Mouse (Mus musculus) MEL (cell line): Measurements from ENCODE around the gene Qtrt1. TPM values are rescaled to one million over a fixed set of nuclear protein-coding genes. Genes with fewer than 3 reads are reported as not detected.

Experiments
- DNase-seq: peaks from one replicate; pipeline ENCODE4 v3.0.0; 2011; ENCODE audit warnings: low read depth, low spot score
- H3K27ac ChIP-seq: 2 replicates; pipeline ENCODE4 v1.5.1; 2012; ENCODE audit warnings: low read depth, mild to moderate bottlenecking, control low read depth, low read length, moderate library complexity; ENCODE audit not compliant: control insufficient read depth
- H3K27me3 ChIP-seq, 2 experiments: fragments of 150-350 bp in 1 of 2; sonication (generic) in 1 of 2; 2 replicates each; pipeline ENCODE4 v1.6.1; 2012; ENCODE audit warnings: low read length in 2 of 2, mild to moderate bottlenecking in 2 of 2, improper control_type of control experiment in 1 of 2, moderate library complexity in 1 of 2; ENCODE audit not compliant: insufficient read depth in 2 of 2, control insufficient read depth in 1 of 2
- H3K36me3 ChIP-seq, 2 experiments: 2 replicates each; pipeline ENCODE4 v1.6.1; 2012 to 2014; ENCODE audit warnings: low read length in 2 of 2, improper control_type of control experiment in 1 of 2, inconsistent platforms in 1 of 2, mild to moderate bottlenecking in 1 of 2; ENCODE audit not compliant: insufficient read depth in 2 of 2, control insufficient read depth in 1 of 2
- H3K4me1 ChIP-seq, 2 experiments: fragments of 150-350 bp in 1 of 2; sonication (generic) in 1 of 2; 2 replicates each; pipeline ENCODE4 v1.6.1; 2012; ENCODE audit warnings: low read length in 2 of 2, improper control_type of control experiment in 1 of 2, mild to moderate bottlenecking in 1 of 2; ENCODE audit not compliant: insufficient read depth in 2 of 2, control insufficient read depth in 1 of 2
- H3K4me3 ChIP-seq, 2 experiments: fragments of 150-350 bp in 1 of 2; sonication (generic) in 1 of 2; 2 replicates each; pipeline ENCODE4 v1.5.1; 2012; ENCODE audit warnings: low read depth in 2 of 2, low read length in 2 of 2, mild to moderate bottlenecking in 2 of 2, moderate library complexity in 2 of 2, control low read depth in 1 of 2, improper control_type of control experiment in 1 of 2; ENCODE audit not compliant: control insufficient read depth in 1 of 2, insufficient read depth in 1 of 2
- H3K79me2 ChIP-seq: 2 replicates; pipeline ENCODE4 v1.6.1; 2012; ENCODE audit warnings: mild to moderate bottlenecking, low read length, moderate library complexity; ENCODE audit not compliant: control insufficient read depth, poor library complexity, insufficient read depth
- H3K9ac ChIP-seq: 2 replicates; pipeline ENCODE4 v1.6.1; 2012; ENCODE audit warnings: low read depth, mild to moderate bottlenecking, control low read depth, low read length, moderate library complexity; ENCODE audit not compliant: control insufficient read depth, poor library complexity, severe bottlenecking
- H3K9me3 ChIP-seq: fragments of 150-350 bp; sonication (generic); replicated peaks from 2 replicates; pipeline ENCODE4 v1.6.1; 2012; ENCODE audit warnings: mild to moderate bottlenecking, low read length, improper control_type of control experiment, moderate library complexity; ENCODE audit not compliant: insufficient read depth
- CTCF ChIP-seq, 3 experiments: IDR thresholded peaks in 2 of 3; conservative IDR thresholded peaks in 1 of 3; 2 replicates each; pipeline ENCODE4 v1.5.1; 2011 to 2012; ENCODE audit warnings: low read length in 3 of 3, low read depth in 2 of 3, mild to moderate bottlenecking in 2 of 3, improper control_type of control experiment in 1 of 3, inconsistent platforms in 1 of 3, mixed read lengths in 1 of 3, moderate library complexity in 1 of 3; ENCODE audit not compliant: control insufficient read depth in 1 of 3, insufficient read depth in 1 of 3, poor library complexity in 1 of 3, severe bottlenecking in 1 of 3
- MYC ChIP-seq: IDR thresholded peaks from 2 replicates; pipeline ENCODE4 v1.6.1; 2011; ENCODE audit warnings: low read depth, mild to moderate bottlenecking, low read length, improper control_type of control experiment, moderate library complexity
- NELFE ChIP-seq: IDR thresholded peaks from 2 replicates; pipeline ENCODE4 v1.6.1; 2011; ENCODE audit warnings: low read depth, low read length, improper control_type of control experiment
- POLR2A ChIP-seq, 2 experiments: IDR thresholded peaks; 2 replicates each; pipeline ENCODE4 v1.6.1; 2011 to 2012; ENCODE audit warnings: low read length in 2 of 2, mild to moderate bottlenecking in 2 of 2, control low read depth in 1 of 2, improper control_type of control experiment in 1 of 2, low read depth in 1 of 2, moderate library complexity in 1 of 2; ENCODE audit not compliant: control insufficient read depth in 1 of 2, insufficient read depth in 1 of 2, poor library complexity in 1 of 2
- POLR2AphosphoS2 ChIP-seq: IDR thresholded peaks from 2 replicates; pipeline ENCODE4 v1.6.1; 2011; ENCODE audit warnings: low read length, improper control_type of control experiment
- RAD21 ChIP-seq: IDR thresholded peaks from 2 replicates; pipeline ENCODE4 v1.6.1; 2011; ENCODE audit warnings: mild to moderate bottlenecking, low read depth, low read length, improper control_type of control experiment
- SIN3A ChIP-seq: IDR thresholded peaks from 2 replicates; pipeline ENCODE4 v1.6.1; 2012; ENCODE audit warnings: low read length, improper control_type of control experiment, inconsistent platforms
- SMC3 ChIP-seq: IDR thresholded peaks from 2 replicates; pipeline ENCODE4 v1.6.1; 2011; ENCODE audit warnings: low read depth, low read length, improper control_type of control experiment
- ZC3H11A ChIP-seq: IDR thresholded peaks from 2 replicates; pipeline ENCODE4 v1.6.1; 2012; ENCODE audit warnings: low read depth, mild to moderate bottlenecking, inconsistent platforms, low read length, improper control_type of control experiment
- ZMIZ1 ChIP-seq: IDR thresholded peaks from 2 replicates; pipeline ENCODE4 v1.6.1; 2012; ENCODE audit warnings: low read depth, mild to moderate bottlenecking, inconsistent platforms, low read length, improper control_type of control experiment, moderate library complexity
- ZNF384 ChIP-seq: IDR thresholded peaks from 2 replicates; pipeline ENCODE4 v1.6.1; 2012; ENCODE audit warnings: low read depth, mild to moderate bottlenecking, inconsistent platforms, low read length, improper control_type of control experiment
- polyA plus RNA-seq, 2 experiments: library from polyadenylated mRNA; stranded (reverse) in 1 of 2; unstranded in 1 of 2; fragments of >175 nt in 1 of 2; fragments of >200 nt in 1 of 2; gene quantifications; 2 replicates each; pipeline versions ENCODE4 v1.2.1 to v1.2.4; 2012; ENCODE audit warnings: low replicate concordance in 2 of 2, low read depth in 1 of 2; ENCODE audit not compliant: insufficient read length in 2 of 2, insufficient read depth in 1 of 2, missing spikeins in 1 of 2
- total RNA-seq: library from RNA; depleted of rRNA; stranded (reverse); fragments of 300-350 nt; gene quantifications from 2 replicates; pipeline ENCODE4 v1.2.3, GENCODE M21; 2012; rRNA removed

The Qtrt1 gene
- total and polyA plus RNA-seq, 3 experiments, result 199 to 244 TPM; not detected in 1

- Histone ChIP-seq H3K9me3 (no peaks in the 10 kb centered on the region), H3K36me3 (peaks cover 0 to 57% of the 10 kb centered on the region in 2 experiments; a peak in 2 of 4 replicates), H3K4me3 (no peak overlapping the region), H3K27me3 (no peaks in the 10 kb centered on the region), H3K4me1 (no peaks in the 10 kb centered on the region), H3K79me2 (no peaks in the 10 kb centered on the region), H3K27ac (no peak overlapping the region), H3K9ac (no peak overlapping the region)
- DNase-seq, result peak; percentile 84
- TF ChIP-seq MYC (no peak), CTCF (IDR thresholded peaks at IDR 0.05 in 2 of 3, conservative IDR thresholded peaks at IDR 0.05 in 1 of 3; ENCODE audit: control insufficient read depth in 1 of 3, insufficient read depth in 1 of 3, low read depth in 2 of 3, low read length in 3 of 3, poor library complexity in 1 of 3, severe bottlenecking in 1 of 3) (peak; percentile 77 to 93 (median 80)), ZNF384 (peak; percentile 83), ZMIZ1 (no peak), SMC3 (peak; percentile 78), POLR2A (IDR thresholded peaks at IDR 0.05; ENCODE audit: control insufficient read depth in 1 of 2, insufficient read depth in 1 of 2, low read depth in 1 of 2, low read length in 2 of 2, poor library complexity in 1 of 2) (no peak), SIN3A (peak; percentile 30; the same call in 1 of the 2 replicates), NELFE (no peak), POLR2AphosphoS2 (0 out of 2 replicates have a peak, but pooled peaks have one; percentile 27), RAD21 (peak; percentile 80), ZC3H11A (peak; percentile 66)
Observed at GRCm38 (mm10) chr9:21469032-21470024, 57.7 kb downstream of the Qtrt1 start.

Other genes with a start within 250 kb of the Qtrt1 start
- 13.8 and 16.6 TPM in 2 replicates for gene Pde4a, start 246.1 kb upstream of the Qtrt1 start, total RNA-seq
- 10 to 100 TPM; 45.6 to 53.9 TPM for gene Pde4a, start 246.1 kb upstream of the Qtrt1 start, polyA plus RNA-seq
- gene Keap1, start 172.5 kb upstream of the Qtrt1 start, total RNA-seq, result 168 and 174 TPM in 2 replicates
- gene Keap1, start 172.5 kb upstream of the Qtrt1 start, polyA plus RNA-seq, result 100 to 1,000 TPM in 1 of 2 experiments, 10 to 100 TPM in 1; 67.5 to 171 TPM
- 0.04 TPM in 1 of 2 replicates, not detected in the other for gene S1pr5, start 163.4 kb upstream of the Qtrt1 start, total RNA-seq
- gene S1pr5, start 163.4 kb upstream of the Qtrt1 start, polyA plus RNA-seq, result under 1 TPM in 1 of 2 experiments, not detected in 1; 0.08 TPM
- gene Atg4d, start 146.5 kb upstream of the Qtrt1 start, total RNA-seq, result 76.4 and 83.9 TPM in 2 replicates
- 10 to 100 TPM in 1 of 2 experiments, not detected in 1; 99.7 TPM for gene Atg4d, start 146.5 kb upstream of the Qtrt1 start, polyA plus RNA-seq
- 175 and 199 TPM in 2 replicates for gene Kri1, start 123.9 kb upstream of the Qtrt1 start, total RNA-seq
- 100 to 1,000 TPM in 1 of 2 experiments, 10 to 100 TPM in 1; 76.1 to 233 TPM for gene Kri1, start 123.9 kb upstream of the Qtrt1 start, polyA plus RNA-seq
- 40.1 and 55.2 TPM in 2 replicates for gene Cdkn2d, start 120.4 kb upstream of the Qtrt1 start, total RNA-seq
- 10 to 100 TPM in 1 of 2 experiments, not detected in 1; 67.9 TPM for gene Cdkn2d, start 120.4 kb upstream of the Qtrt1 start, polyA plus RNA-seq
- gene Ap1m2, start 99.5 kb upstream of the Qtrt1 start, total RNA-seq, result 0.52 and 0.73 TPM in 2 replicates
- gene Ap1m2, start 99.5 kb upstream of the Qtrt1 start, polyA plus RNA-seq, result 1 to 10 TPM in 1 of 2 experiments, not detected in 1; 1.0 TPM
- gene Slc44a2, start 91.1 kb upstream of the Qtrt1 start, total RNA-seq, result 27.3 and 30.7 TPM in 2 replicates
- 100 to 1,000 TPM in 1 of 2 experiments, not detected in 1; 121 TPM for gene Slc44a2, start 91.1 kb upstream of the Qtrt1 start, polyA plus RNA-seq
- 210 and 235 TPM in 2 replicates for gene Ilf3, start 44.0 kb upstream of the Qtrt1 start, total RNA-seq
- gene Ilf3, start 44.0 kb upstream of the Qtrt1 start, polyA plus RNA-seq, result 100 to 1,000 TPM in 1 of 2 experiments, 10 to 100 TPM in 1; 67.4 to 519 TPM
- 110 and 117 TPM in 2 replicates for gene Dnm2, start 13.1 kb downstream of the Qtrt1 start, total RNA-seq
- 100 to 1,000 TPM; 237 to 832 TPM for gene Dnm2, start 13.1 kb downstream of the Qtrt1 start, polyA plus RNA-seq
- gene Tmed1, start 98.4 kb downstream of the Qtrt1 start, total RNA-seq, result 128 and 146 TPM in 2 replicates
- 10 to 100 TPM in 1 of 2 experiments, not detected in 1; 89.4 TPM for gene Tmed1, start 98.4 kb downstream of the Qtrt1 start, polyA plus RNA-seq
- 37.2 and 55.2 TPM in 2 replicates for gene AB124611, start 114.3 kb downstream of the Qtrt1 start, total RNA-seq
- 10 to 100 TPM in 1 of 2 experiments, not detected in 1; 58.7 TPM for gene AB124611, start 114.3 kb downstream of the Qtrt1 start, polyA plus RNA-seq
- gene Carm1, start 135.1 kb downstream of the Qtrt1 start, total RNA-seq, result 121 and 131 TPM in 2 replicates
- gene Carm1, start 135.1 kb downstream of the Qtrt1 start, polyA plus RNA-seq, result 100 to 1,000 TPM; 121 to 423 TPM
- gene Timm29, start 180.9 kb downstream of the Qtrt1 start, total RNA-seq, result 74.1 and 87.9 TPM in 2 replicates
- gene Timm29, start 180.9 kb downstream of the Qtrt1 start, polyA plus RNA-seq, result 100 to 1,000 TPM in 1 of 2 experiments, 10 to 100 TPM in 1; 45.8 to 163 TPM
- 22.8 and 24.0 TPM in 2 replicates for gene Yipf2, start 181.0 kb downstream of the Qtrt1 start, total RNA-seq
- 10 to 100 TPM in 1 of 2 experiments, not detected in 1; 84.9 TPM for gene Yipf2, start 181.0 kb downstream of the Qtrt1 start, polyA plus RNA-seq
- 249 and 263 TPM in 2 replicates for gene Smarca4, start 204.3 kb downstream of the Qtrt1 start, total RNA-seq
- gene Smarca4, start 204.3 kb downstream of the Qtrt1 start, polyA plus RNA-seq, result 100 to 1,000 TPM in 1 of 2 experiments, 10 to 100 TPM in 1; 71.4 to 381 TPM